Mouse (Mus musculus) ES-E14 (cell line): ENCODE results near the gene Cars2. TPM values are rescaled to one million over a fixed set of nuclear protein-coding genes. Genes with fewer than 3 reads are reported as not detected.
"Not testable (repeated sequence)": the region's sequence is repeated elsewhere in the genome, so short reads cannot be mapped to it uniquely, and the experiment has no call there.

Source experiments
- DNase-seq: peaks from one replicate; pipeline ENCODE4 v3.0.0-alpha.2; 2013; ENCODE audit warnings: low read depth, low spot score
- H3K27ac ChIP-seq: 2 replicates; pipeline ENCODE4 v1.5.1; 2012; ENCODE audit warnings: low read depth, mild to moderate bottlenecking, low read length, moderate library complexity, mixed read lengths; ENCODE audit not compliant: poor library complexity, insufficient read depth, severe bottlenecking
- H3K36me3 ChIP-seq: 2 replicates; pipeline ENCODE4 v1.6.1; 2012; ENCODE audit warnings: mild to moderate bottlenecking, low read length, moderate library complexity, mixed read lengths; ENCODE audit not compliant: control insufficient read depth, poor library complexity, insufficient read depth, severe bottlenecking
- H3K4me1 ChIP-seq, 2 experiments: fragments of 150-350 bp in 1 of 2; sonication (generic) in 1 of 2; 2 replicates each; pipeline ENCODE4 v1.6.1; 2012; ENCODE audit warnings: low read length in 2 of 2, mild to moderate bottlenecking in 1 of 2, mixed read lengths in 1 of 2; ENCODE audit not compliant: control insufficient read depth in 2 of 2, insufficient read depth in 2 of 2, poor library complexity in 1 of 2
- H3K4me3 ChIP-seq, 2 experiments: fragments of 150-350 bp in 1 of 2; sonication (generic) in 1 of 2; 2 replicates each; pipeline ENCODE4 v1.5.1; 2012; ENCODE audit warnings: low read length in 2 of 2, low read depth in 1 of 2, mild to moderate bottlenecking in 1 of 2, mixed read lengths in 1 of 2; ENCODE audit not compliant: insufficient read depth in 1 of 2, poor library complexity in 1 of 2, severe bottlenecking in 1 of 2
- H3K9ac ChIP-seq: 2 replicates; pipeline ENCODE4 v1.6.1; 2012; ENCODE audit warnings: low read depth, mild to moderate bottlenecking, low read length, mixed read lengths; ENCODE audit not compliant: poor library complexity, insufficient read depth, severe bottlenecking
- H3K9me3 ChIP-seq: fragments of 150-350 bp; sonication (generic); 2 replicates; pipeline ENCODE4 v1.6.1; 2012; ENCODE audit warnings: low read depth, mild to moderate bottlenecking, low read length; ENCODE audit not compliant: control insufficient read depth, insufficient read depth
- CHD2 ChIP-seq: IDR thresholded peaks from 2 replicates; pipeline ENCODE4 v1.6.1; 2014; ENCODE audit warnings: mild to moderate bottlenecking, low read depth, low read length, inconsistent platforms
- HCFC1 ChIP-seq: IDR thresholded peaks from 2 replicates; pipeline ENCODE4 v1.6.1; 2012; ENCODE audit warnings: low read length, inconsistent platforms, borderline replicate concordance; ENCODE audit not compliant: insufficient read depth
- MAFK ChIP-seq: IDR thresholded peaks from 2 replicates; pipeline ENCODE4 v1.6.1; 2014; ENCODE audit warnings: mild to moderate bottlenecking, low read depth, low read length, inconsistent platforms; ENCODE audit not compliant: insufficient read depth
- ZC3H11A ChIP-seq: IDR thresholded peaks from 2 replicates; pipeline ENCODE4 v1.6.1; 2012; ENCODE audit warnings: low read depth, mild to moderate bottlenecking, inconsistent platforms, low read length, borderline replicate concordance
- ZNF384 ChIP-seq: IDR thresholded peaks from 2 replicates; pipeline ENCODE4 v1.6.1; 2012; ENCODE audit warnings: low read depth, low read length, inconsistent platforms
- in situ Hi-C, 2 experiments: fragments of 600-800 bp; cut with MboI; formaldehyde crosslinking; loops; one replicate each; pipeline ENCODE4 v1.15.1; 2025; ENCODE audit warnings: low sequenced_read_pairs in 2 of 2, inconsistent platforms in 1 of 2; ENCODE audit not compliant: unreplicated experiment in 2 of 2
- total RNA-seq: library from RNA; depleted of rRNA; stranded (reverse); fragments of 300-350 nt; gene quantifications from 2 replicates; pipeline ENCODE4 v1.2.3, GENCODE M21; 2012

Gene Cars2
- total RNA-seq, 1 experiment: 34.6 TPM

DNA sequence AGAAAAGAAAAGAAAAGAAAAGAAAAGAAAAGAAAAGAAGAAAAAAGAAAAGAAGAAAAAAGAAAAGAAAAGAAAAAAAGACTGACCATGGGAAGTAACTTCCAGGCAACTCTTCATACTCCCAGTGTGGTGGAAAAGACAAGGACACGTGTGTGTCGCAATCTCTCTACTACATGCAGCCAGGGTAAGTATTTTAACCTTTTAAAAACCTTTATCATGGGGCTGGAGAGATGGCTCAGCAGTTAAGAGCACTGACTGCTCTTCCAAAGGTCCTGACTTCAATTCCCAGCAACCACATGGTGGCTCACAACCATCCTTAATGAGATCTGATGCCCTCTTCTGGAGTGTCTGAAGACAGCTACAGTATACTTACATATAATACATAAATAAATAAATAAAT, 17.6 kb upstream of the Cars2 start:
- H3K27ac ChIP-seq, in situ Hi-C loops, H3K36me3 ChIP-seq, H3K9ac ChIP-seq, DNase-seq, H3K4me3 ChIP-seq, H3K9me3 ChIP-seq: not testable (repeated sequence)
- peaks cover 0 to 12% of the 10 kb centered on the region in 2 experiments; a peak in 2 of 4 replicates for H3K4me1 ChIP-seq
- TF ChIP-seq ZNF384: 0 out of 2 replicates have a peak, but pooled peaks have one; percentile 2

DNA sequence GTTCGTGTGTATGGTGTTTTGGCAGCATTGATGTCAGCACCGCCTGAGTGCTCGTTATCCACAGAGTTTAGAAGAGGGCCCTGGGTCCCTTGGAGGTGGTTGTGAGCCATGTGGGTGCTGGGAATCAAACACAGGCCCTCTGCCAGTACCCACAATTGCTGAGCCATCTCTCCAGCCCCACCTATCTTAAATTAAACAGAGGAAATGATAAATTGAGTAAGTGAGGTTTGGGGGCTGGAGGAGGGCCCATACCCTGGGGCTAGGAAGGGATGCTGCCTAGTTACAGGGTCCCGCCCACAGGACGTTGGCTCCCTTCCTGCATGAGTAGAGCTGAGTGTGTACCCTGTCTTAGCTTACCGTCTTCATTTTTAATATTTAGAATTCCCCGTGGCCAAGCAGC, 14.1 kb upstream of the Cars2 start:
- H3K4me1 ChIP-seq: peaks cover 0 to 16% of the 10 kb centered on the region in 2 experiments; a peak in 2 of 4 replicates
- no peak for DNase-seq
- H3K4me3 ChIP-seq: no peak overlapping the region
- in situ Hi-C loops: no loop called here
- no peak overlapping the region for H3K27ac ChIP-seq
- H3K36me3 ChIP-seq: peaks cover 16% of the 10 kb centered on the region
- H3K9me3 ChIP-seq: no peaks in the 10 kb centered on the region
- H3K9ac ChIP-seq: no peak overlapping the region
- TF ChIP-seq ZNF384: no peak
- TF ChIP-seq CHD2: no peak
- no peak for TF ChIP-seq MAFK
- no peak for TF ChIP-seq HCFC1
- TF ChIP-seq ZC3H11A: no peak

DNA sequence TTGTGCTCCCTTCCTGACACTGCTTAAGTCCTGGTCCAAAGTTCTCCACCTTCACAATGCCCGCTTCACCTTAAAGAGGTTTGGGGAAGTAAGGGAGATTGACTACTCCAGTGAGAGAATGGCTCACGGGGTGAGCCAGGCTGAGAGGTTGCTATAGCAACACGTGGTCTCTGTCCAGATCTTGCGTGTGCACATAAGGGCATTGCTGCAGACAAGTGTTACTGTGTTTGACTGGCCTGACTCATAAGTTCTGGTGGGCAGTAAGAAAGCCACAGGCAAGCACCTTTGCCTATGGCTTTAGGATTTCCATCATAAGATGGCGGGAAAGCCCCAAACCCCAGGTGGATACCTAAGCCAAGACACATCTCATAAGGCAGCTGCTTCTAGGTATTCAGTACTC, 13.7 kb upstream of the Cars2 start:
- peaks cover 0 to 15% of the 10 kb centered on the region in 2 experiments; a peak in 2 of 4 replicates for H3K4me1 ChIP-seq
- no peak overlapping the region for H3K9ac ChIP-seq
- no peak for DNase-seq
- no peak for TF ChIP-seq MAFK
- no peak for TF ChIP-seq HCFC1
- TF ChIP-seq ZC3H11A: no peak
- no peak for TF ChIP-seq CHD2
- TF ChIP-seq ZNF384: no peak
- H3K36me3 ChIP-seq: peaks cover 16% of the 10 kb centered on the region
- no peak overlapping the region for H3K4me3 ChIP-seq
- H3K9me3 ChIP-seq: no peaks in the 10 kb centered on the region
- H3K27ac ChIP-seq: no peak overlapping the region
- in situ Hi-C loops: no loop called here

DNA sequence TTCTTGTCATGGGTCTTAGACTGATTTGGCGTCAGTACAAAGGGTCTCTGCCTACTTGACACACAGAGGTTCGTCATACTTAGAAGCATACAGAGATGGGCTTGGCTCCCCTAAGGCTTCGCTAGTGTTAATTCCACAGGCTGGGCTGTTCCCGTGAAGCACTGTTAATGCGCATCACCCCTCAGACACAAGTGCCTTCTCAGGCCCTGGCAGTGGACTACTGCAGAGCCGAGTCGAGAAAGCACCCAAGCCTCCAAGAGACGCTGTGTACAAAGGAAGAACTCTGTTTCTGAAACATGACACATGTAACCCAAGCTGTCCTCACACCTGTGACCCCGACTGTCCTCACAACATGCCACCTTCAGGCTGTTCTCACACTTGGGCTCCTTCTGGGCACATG, 9.6 kb upstream of the Cars2 start:
- no peak for TF ChIP-seq ZC3H11A
- no peak for TF ChIP-seq ZNF384
- no peak for TF ChIP-seq CHD2
- TF ChIP-seq MAFK: no peak
- no peak for TF ChIP-seq HCFC1
- H3K27ac ChIP-seq: no peak overlapping the region
- H3K9ac ChIP-seq: no peak overlapping the region
- DNase-seq: no peak
- H3K4me1 ChIP-seq: peaks cover 2 to 15% of the 10 kb centered on the region in 2 experiments; a peak in 2 of 4 replicates
- no peak overlapping the region for H3K4me3 ChIP-seq
- H3K36me3 ChIP-seq: peaks cover 13% of the 10 kb centered on the region
- no peaks in the 10 kb centered on the region for H3K9me3 ChIP-seq
- in situ Hi-C loops: no loop called here

DNA sequence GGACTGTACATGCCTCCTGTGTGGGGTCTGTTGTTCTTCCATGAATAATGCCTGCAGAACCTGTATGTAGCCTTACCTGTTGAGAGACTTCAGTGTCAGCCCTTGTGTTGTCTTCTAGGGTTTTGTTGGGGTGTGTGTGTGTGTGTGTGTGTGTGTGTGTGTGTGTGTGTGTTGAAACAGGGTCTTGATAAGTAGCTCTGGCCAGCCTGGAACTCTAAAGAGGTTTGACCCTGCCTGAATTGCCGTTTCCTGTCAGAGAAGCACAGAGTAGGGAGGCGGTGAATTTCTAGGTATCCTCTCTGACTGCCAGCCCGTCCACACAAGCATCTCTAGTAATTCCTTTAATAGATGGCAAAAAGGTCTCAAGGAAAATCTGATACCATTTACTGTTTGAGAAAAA, 8.9 kb upstream of the Cars2 start:
- H3K9ac ChIP-seq: no peak overlapping the region
- DNase-seq: no peak

More for the DNA sequence above, 8.9 kb upstream of the Cars2 start:
- in situ Hi-C loops: loop anchor here in 1 of 2 experiments (10.0 kb wide), 1 partner anchor 145 kb away; the partner anchor contains the start of gene 1700016D06Rik
- TF ChIP-seq ZC3H11A (no peak), MAFK (no peak), CHD2 (no peak), ZNF384 (no peak), HCFC1 (no peak)
- no peak overlapping the region for H3K4me3 ChIP-seq
- H3K36me3 ChIP-seq: peaks cover 13% of the 10 kb centered on the region
- H3K9me3 ChIP-seq: no peaks in the 10 kb centered on the region
- no peak overlapping the region for H3K27ac ChIP-seq
- H3K4me1 ChIP-seq: peaks cover 2 to 11% of the 10 kb centered on the region in 2 experiments; a peak in 1 of 4 replicates
